Mouse (Mus musculus) neutrophil, adult 59 days (primary cell): Measurements from ENCODE around the gene Eif3d. TPM values are rescaled to one million over a fixed set of nuclear protein-coding genes. Genes with fewer than 3 reads are reported as not detected.

Experiments used
- total RNA-seq, 2 experiments: library from RNA; stranded (reverse); gene quantifications; 1 replicate in 1 of 2; 2 replicates in 1 of 2; pipeline ENCODE4 v1.2.4; 2023

The Eif3d gene
- 10 to 100 TPM; 70.3 to 83.7 TPM for total RNA-seq

GRCm38 (mm10) chr15:77970470-77971292, at the start of gene Eif3d:
Eif3d (minus strand) TSS chr15:77970813.

DNA sequence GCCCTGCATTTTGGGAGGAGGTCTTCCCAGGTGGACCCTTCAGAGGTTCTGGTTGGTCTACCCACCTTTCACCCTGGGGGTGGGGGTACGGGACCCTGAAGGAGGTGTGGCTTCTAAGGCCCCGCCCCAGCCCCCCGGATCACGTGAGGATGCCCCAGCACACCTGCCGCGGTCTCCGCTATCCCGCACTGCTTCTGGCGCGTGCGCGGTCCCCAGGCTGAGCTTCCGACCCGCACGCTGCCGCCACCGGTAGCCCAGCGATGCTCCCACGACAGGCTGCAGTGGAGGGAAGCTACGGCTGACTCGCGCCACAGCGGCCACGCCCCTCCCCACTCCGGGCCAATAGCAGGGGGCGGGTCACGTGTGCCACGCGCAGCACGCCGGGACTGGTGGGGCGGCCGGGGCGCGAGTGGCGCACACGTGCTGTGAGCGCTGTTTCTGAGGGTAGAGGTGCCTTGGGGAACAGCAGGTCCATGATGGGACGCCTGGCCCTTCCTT, 14.2 kb downstream of the Eif3d start, which contains the start of gene Foxred2:
Foxred2 (minus strand) TSS at position 319 of the 498 bp plus-strand sequence.

DNA sequence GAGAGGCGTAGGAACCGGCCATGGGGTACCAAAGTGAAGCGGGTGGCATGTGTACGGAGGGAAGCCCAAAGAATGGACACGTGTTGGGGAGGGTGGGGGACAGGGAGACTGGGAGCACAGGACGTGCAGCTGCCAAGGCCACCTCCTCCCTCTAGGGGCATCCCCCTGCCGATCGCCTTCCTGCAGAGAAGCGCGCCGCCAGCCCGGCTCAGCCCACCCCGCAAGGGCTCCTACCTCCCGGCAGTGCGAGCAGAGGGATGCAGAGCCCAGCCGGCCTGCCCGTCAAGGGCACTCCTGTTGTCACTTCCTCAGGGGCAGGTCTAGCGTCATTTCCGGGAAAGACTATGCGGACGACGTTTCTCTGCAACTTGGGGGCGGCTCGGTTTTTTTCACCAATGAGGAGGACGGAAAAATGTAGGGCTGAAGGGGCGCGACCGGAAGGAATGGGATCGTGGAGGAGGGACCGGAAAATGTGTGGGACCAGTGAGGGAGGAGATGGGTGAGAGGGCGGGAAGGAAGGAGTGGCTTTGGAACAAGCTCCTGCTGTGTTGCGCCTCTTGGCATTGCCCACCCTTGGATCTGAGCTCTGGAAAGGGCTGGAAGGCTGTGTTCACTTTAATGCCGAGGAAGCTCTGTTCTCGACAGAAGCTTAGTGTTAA, 41.8 kb downstream of the Eif3d start, which contains the start of gene Txn2:
Txn2 (minus strand) TSS at position 334 of the 659 bp plus-strand sequence.

Other genes starting within 250 kb of the Eif3d start
- gene Apol9b, start 241.8 kb downstream of the Eif3d start, total RNA-seq, result not detected
- gene Apol8, start 213.8 kb downstream of the Eif3d start, total RNA-seq, result 1 to 10 TPM; 5.1 to 8.3 TPM
- 1,000 to 10,000 TPM; 1,538 to 1,599 TPM for gene Myh9, start 128.6 kb downstream of the Eif3d start, total RNA-seq
- 10 to 100 TPM; 68.0 to 69.7 TPM for gene Txn2, start 41.8 kb downstream of the Eif3d start, total RNA-seq
- gene Foxred2, start 14.1 kb downstream of the Eif3d start, total RNA-seq, result 10 to 100 TPM; 28.0 to 30.9 TPM
- not detected for gene Cacng2, start 149.2 kb upstream of the Eif3d start, total RNA-seq
- 1 to 10 TPM; 8.4 to 8.9 TPM for gene Ift27, start 203.3 kb upstream of the Eif3d start, total RNA-seq
- 1 to 10 TPM in 1 of 2 experiments, not detected in 1; 1.0 TPM for gene Pvalb, start 235.6 kb upstream of the Eif3d start, total RNA-seq